Mouse (Mus musculus) testis, postnatal 14 days (tissue): ENCODE results near the gene Khk.

Experiments
- DNase-seq: peaks from one replicate; pipeline ENCODE4 v3.0.0; 2021; ENCODE audit warnings: low spot score

Gene Khk

DNA sequence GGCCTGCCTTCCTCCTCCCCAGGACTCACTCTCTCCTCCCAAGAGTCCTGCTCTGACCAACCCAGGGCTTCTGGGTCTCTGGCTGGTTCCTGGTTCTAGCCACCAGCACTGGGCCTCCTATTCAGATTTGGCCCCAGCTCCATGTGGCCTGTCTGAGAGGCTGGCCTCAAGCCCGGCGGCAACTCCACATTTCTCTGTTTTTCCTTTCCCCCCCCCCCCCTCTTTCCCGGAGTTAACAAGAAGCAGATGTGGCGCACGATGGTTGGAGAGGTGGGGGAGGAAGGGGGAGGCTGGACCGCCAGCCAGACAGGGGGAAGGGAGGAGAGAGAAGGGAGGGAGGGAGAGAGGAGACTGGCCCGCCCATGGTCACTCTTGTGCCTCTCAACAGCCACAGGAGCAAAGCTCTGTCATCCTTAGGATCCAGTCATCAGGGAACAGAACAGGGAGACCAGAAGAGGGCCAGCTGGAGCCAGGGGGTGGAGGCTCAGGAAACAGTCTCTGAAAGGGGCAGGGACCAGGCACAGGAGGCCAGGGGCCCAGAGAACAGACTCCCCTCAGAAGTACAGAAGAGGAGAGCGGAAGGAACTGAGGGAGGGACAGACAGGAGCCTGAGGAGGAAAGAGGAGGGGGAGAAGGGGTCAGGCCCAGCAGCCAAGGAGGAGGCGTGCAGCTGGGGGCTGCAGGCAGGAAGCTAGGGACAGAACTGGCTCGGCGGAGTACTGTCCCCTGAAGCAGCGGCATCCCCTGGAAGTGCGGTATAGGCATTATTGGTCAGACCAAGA is 8.0 kb upstream of the Khk start, which contains the start of gene Emilin1:
Gene Emilin1 (plus strand): TSS at position 343 of the 782 bp plus-strand sequence.
- peak; percentile 52 for DNase-seq

DNA sequence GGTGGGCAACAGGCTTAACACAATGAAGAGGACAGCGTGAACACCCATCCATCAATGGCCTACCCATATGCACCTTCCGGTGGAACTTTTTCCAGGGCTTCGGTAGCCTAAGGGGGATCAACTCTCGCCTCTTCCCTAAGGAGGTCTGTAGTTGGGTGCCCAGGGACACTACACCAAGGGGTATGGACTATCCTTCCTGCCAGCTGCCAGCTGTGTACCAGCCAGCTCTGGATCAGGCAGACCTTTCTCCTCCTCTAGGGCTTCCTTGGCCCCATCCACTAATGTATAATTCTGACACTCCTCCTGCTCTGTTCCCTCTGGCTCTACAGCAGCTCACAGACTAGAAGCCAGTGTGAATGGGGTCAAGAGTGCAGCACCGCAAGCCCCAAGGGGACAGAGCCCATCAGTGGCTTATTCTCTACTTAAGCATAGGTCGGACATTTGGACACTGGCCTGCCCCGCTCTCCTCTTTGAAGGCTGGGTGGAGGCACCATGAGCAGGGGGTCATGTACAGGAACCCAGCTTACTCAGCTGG is 7.1 kb upstream of the Khk start:
- no peak for DNase-seq

DNA sequence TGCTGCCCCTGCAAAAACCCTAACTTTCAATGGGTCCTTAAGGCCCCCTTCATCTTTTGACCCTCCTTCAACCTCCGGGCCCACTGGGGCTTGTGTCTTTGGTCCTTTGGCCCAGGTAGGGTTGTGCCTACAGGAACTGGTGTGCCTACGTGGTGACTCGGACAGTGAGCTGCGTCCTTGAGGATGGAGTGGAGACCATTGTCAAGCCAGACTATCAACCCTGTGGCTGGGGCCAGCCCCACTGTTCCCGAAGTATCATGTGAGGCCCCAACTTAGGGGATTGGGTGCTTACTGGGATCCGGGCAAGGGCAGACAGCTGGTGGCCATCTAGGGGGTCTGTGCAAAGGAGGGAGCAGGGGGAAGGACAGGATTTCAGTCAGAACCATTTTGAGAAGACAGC is 6.4 kb upstream of the Khk start:
- no peak for DNase-seq

GRCm38 (mm10) chr5:30915456-30915855 is 5.8 kb upstream of the Khk start:
- DNase-seq = no peak

- DNase-seq = peak; percentile 86
Measured at GRCm38 (mm10) chr5:30915974-30916433, 5.2 kb upstream of the Khk start.

- no peak for DNase-seq
Measured at GRCm38 (mm10) chr5:30916841-30917240, 4.4 kb upstream of the Khk start.

DNA sequence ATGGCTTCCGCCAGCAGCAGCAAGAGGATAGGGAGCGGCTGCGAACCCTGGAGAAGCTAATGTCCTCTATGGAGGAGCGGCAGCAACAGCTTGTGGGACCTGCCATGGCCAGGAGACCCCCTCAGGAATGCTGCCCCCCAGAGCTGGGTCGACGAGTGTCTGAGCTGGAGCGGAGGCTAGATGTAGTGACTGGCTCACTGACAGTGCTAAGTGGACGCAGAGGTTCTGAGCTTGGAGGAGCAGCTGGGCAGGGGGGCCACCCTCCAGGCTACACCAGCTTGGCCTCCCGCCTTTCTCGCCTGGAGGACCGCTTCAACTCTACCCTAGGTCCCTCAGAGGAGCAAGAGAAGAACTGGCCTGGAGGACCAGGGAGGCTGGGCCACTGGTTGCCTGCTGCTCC is 3.9 kb upstream of the Khk start:
- DNase-seq = no peak

GRCm38 (mm10) chr5:30917891-30918670 is 3.1 kb upstream of the Khk start:
- no peak for DNase-seq

DNA sequence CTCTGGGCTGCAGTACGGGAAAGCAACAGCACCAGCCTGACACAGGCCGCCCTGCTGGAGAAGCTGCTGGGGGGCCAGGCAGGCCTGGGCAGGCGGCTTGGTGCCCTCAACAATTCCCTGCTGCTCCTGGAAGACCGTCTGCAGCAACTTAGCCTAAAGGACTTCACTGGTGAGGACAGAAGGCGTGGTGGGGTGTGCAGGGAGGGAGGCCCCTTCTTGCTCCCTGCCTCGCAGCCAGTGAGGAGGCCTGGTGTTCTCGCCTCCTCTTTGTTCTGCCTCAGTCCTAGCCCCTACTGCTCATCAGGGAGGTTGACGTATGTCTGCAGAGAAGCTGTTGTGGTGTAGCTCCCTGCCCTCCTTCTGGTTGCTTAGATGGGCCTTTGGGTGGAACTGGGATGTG is 2.5 kb upstream of the Khk start:
- DNase-seq = no peak

GRCm38 (mm10) chr5:30919831-30920614 is 1.2 kb upstream of the Khk start:
- no peak for DNase-seq

- no peak for DNase-seq
Measured at GRCm38 (mm10) chr5:30920621-30921020, 610 bp upstream of the Khk start.

DNA sequence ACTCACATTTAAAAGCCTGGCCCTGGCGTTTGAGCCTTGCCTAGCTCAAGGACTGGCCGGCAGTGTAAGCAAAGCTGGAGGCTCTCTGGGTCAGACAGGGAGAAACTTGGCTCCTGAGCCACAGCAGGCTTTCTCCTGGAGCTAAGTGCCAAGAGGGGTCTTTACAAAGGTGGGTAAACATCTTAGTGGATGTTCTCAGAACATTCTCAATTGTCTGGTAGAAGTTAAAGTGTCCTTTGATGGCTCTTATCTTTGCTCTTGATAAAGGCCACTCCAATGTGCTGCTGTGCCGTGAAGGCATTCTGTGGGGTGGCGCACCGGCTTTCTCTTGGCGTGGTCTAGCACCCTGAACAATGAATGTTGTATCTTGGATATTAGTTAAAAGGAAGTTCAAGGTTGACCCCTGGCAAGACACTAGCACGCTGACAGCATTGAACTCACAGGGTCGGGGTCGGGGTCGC is 1.4 kb downstream of the Khk start:
- DNase-seq = no peak

DNA sequence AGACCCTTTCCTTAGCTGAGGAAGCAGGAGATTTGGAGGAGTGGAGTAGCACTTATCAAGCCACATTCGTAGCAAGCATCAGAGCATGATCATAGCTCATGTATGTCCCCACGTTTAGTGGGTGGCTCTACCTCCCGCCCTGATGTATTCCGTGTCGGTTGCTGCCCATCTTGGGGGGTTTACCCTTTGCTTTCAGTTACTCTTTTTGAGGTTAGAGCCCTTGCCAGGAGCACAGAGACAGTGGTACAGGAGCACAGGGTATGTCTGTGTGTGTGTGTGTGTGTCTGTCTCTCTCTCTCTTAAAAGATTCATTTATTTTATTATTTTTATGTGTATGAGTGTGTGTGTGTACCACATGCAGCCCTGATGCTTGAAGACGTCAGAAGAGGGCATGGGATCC is 1.9 kb downstream of the Khk start:
- no peak for DNase-seq

- DNase-seq = no peak
Measured at GRCm38 (mm10) chr5:30924614-30925013, 3.4 kb downstream of the Khk start.

DNA sequence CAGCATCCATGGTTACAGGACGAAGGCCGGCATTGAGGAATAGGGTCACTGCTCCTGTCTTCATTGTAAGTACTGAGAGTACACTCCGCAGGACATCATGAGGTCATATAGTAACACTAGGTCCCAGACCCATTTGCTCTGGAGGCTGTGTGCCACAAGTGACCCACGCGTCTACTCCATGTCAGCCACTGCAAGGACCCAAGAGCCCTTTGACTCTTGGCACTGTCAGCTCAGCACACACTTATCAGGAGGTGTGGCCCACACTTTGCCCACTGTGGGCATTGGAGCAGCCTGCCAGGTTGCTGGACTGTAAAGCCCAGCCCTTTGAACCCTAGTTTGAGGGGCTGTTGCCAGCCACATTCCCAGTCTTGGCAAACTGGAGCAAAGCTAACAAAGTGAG is 4.0 kb downstream of the Khk start:
- no peak for DNase-seq

DNA sequence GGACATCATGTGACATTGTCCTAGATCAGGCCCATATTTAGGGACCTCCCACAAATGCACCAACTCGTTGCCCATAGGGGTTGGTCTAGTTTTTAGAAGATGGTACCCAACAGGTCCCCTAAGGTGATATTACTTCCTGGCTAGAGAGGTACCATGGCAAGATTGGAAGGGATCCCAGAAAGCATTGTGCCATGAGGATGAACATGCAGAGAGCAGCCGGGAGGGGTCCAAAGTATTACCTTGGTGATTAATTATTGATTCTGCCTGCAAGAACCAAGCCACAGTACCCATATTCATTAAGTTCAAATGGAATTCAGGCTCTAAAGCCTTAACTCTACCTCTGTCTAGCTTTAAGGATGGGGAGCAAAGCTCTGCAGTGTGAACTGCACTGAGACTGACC is 4.8 kb downstream of the Khk start:
- DNase-seq = no peak

GRCm38 (mm10) chr5:30927945-30928529 is 6.8 kb downstream of the Khk start:
- DNase-seq = no peak

GRCm38 (mm10) chr5:30930121-30930520 is 8.9 kb downstream of the Khk start:
- no peak for DNase-seq

GRCm38 (mm10) chr5:30930846-30931245 is 9.6 kb downstream of the Khk start:
- DNase-seq = no peak

GRCm38 (mm10) chr5:30931378-30931777 is 10.1 kb downstream of the Khk start:
- DNase-seq = no peak

DNA sequence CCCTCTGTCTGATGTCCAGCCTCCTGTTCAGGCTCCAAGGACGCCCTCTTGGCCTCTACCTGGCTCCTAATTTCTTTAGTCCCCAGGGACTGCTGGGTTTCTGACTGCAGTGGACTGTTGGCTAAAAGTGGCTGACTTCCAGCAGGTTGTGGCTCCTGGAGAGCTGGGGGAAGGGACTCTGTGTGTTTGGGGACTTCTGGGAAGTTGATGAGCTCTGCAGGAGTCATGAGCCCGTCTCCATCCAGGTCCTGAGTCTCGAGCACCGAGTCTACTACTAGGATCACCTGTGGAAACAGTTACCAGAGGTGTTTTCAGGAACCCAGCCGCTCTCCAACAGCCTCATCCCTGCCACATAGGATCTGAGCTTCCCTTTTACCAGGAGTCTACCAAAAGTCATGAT is 12.5 kb downstream of the Khk start:
- no peak for DNase-seq
